Mouse (Mus musculus) liver, postnatal 0 days (tissue): ENCODE results near the gene Xpo4.

Experiments used
- CTCF ChIP-seq: sonication (generic); IDR thresholded peaks from 2 replicates; pipeline ENCODE4 v1.5.1; 2016; ENCODE audit warnings: antibody characterized with exemption, low read depth
- EP300 ChIP-seq: IDR thresholded peaks from 2 replicates; pipeline ENCODE4 v1.6.1; 2016; ENCODE audit warnings: antibody characterized with exemption, low read depth, mild to moderate bottlenecking

DNA sequence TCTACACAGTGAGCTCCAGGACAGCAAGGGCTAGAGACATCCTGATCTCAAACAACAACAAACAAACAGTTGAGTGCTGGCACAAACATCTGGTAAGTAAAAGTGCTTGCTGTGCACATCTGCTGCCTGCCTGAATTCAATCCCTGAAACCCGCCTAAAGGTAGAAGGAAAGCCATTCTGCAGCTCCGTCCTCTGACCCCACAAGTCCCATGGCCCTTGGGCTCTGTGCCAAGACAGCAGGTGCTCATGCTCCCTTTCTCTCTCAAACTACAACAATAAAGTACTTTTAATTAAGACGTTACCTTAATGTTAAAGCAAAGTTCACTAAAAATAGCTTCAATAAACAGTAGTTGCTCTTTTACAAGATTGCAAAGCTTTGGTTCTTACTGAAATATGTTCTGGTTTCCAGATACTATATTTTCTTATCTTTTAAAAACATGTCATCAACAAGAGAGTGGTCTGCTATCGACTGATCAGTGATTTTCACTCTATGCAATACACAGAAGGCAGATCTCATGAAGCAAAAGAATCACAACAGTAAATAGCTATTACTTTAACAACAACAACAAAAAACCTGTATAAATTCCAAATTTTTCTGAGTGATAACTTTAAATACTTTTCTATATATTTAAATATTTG lies 44.5 kb downstream of the Xpo4 start:
- TF ChIP-seq CTCF (no peak), EP300 (no peak)
